Mouse (Mus musculus) thymus, postnatal 25 days (tissue): ENCODE results near the gene Olfr1265.

ENCODE experiments used
- DNase-seq: peaks from one replicate; pipeline ENCODE4 v3.0.0; 2022

The Olfr1265 gene

DNA sequence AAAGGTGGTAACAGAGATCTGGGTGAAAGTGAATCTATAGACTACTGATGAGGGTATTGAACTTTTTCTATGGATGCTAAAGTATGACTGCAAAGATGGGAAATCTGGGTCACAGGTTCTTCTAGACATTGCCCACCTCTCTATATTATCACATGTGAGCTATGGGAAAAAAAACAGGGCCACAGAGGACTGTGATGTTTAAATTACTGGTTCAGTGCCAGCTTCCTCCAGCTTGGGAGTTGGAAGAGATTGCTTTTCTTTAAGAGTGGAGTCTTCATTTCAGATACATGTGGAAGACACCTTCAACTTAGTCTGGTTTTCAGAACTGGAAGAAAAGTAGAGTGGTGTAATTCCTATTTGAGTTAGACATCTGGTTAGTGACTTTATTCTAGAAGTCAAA lies at the start of gene Olfr1265:
TSS of gene Olfr1265 (plus strand) at position 301 of the 400 bp plus-strand sequence.
- no peak for DNase-seq

DNA sequence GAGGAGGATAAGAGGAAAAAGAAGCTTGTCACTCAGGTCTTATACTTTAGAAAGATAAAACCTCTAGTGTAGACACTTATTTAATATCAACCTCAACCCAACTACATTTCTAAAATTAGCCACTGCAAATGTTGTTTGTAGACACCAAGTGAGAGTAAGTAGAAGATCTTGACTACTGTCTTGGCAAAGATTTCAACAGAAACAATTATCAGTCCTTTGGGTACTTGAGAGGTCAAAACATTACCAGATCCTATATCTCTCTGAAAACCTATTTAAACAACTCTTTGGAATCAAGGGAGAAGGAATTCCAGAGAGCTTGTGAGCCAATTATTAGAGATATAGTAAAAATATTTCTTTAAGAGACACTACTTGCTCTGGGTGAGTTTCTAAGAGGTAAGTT lies 44.2 kb upstream of the Olfr1265 start, which contains the start of gene Olfr1261:
TSS of gene Olfr1261 (plus strand) at position 301 of the 400 bp plus-strand sequence.
- DNase-seq: no peak

DNA sequence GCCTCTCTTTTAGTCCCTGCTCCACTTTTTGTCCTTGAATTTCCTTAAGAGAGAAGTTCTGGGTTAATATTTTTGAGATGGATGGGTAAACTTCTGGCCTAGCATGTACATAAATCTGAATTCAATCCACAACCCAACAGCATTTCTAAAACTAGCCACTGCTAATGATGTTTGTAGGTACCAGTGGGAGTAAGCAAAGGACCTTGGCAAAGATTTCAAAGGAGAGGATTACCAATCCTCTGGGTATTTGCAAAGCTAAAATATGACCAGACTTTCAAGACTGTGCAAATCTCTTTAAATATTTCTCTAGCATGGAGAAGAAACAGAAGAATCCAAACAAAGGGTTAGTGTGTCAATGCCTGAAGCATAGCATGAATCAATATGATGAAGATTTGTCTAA lies 35.3 kb upstream of the Olfr1265 start, which contains the start of gene Olfr1262:
TSS of gene Olfr1262 (plus strand) at position 301 of the 400 bp plus-strand sequence.
- DNase-seq: no peak

DNA sequence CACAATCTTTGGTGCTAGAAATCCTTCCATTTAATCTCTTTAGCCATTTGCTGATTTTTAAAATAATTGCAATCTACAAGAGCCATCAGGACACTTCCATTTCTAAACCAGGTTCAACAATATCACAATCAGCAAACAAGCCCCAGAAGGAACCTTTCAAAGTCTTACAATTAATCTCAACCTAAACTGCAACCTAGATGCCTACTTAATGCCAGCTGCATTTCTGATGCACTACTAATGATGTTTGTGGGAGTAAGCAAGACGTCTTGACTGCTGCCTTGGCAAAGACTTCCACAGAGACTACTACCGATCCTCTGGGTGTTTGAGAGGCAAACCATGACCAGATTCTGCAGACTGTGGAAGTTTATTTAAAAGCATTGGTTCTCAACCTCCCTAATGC lies 23.3 kb upstream of the Olfr1265 start, which contains the start of gene Olfr1263:
TSS of gene Olfr1263 (plus strand) at position 301 of the 400 bp plus-strand sequence.
- DNase-seq: no peak

DNA sequence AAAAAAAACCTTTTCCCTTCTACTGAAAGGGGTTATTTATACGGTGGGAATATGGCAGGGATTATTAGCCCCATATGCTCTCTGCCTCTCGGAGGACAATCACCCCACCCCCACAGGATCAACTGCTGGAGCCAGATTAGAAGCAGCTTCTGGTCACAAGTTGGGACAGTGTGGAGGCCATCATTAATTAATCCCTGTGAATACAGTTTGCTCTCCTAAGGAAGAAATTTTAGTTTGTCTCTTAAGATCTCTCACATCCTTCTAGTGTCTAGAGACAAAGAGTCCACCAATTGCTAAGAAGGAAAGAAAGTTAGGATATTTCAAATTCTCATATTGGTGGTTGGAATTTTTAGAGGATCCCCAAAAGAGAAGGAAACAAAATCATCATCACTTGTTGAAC lies 9.7 kb upstream of the Olfr1265 start, which contains the start of gene Olfr1264:
TSS of gene Olfr1264 (minus strand) at position 101 of the 400 bp plus-strand sequence.
- DNase-seq: no peak

DNA sequence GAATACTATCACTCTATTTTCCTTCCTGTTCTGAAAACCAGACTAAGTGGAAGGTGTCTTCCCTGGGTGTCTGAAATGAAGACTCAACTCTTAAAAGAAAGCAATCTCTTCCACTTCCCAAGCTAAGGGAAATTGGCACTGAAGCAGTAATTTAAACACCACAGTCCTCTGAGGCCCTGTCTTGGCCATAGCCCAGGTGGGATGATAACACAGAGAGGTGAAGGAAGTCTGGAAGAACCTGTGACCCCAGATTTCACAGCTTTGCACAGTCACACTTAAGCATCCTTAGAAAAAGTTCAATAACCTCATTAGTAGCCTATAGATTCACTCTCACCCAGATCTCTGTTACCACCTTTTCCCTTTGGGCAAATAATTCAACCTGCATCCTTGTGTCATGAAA lies 28.4 kb downstream of the Olfr1265 start, which contains the start of gene Olfr140:
TSS of gene Olfr140 (minus strand) at position 101 of the 400 bp plus-strand sequence.
- DNase-seq: no peak

DNA sequence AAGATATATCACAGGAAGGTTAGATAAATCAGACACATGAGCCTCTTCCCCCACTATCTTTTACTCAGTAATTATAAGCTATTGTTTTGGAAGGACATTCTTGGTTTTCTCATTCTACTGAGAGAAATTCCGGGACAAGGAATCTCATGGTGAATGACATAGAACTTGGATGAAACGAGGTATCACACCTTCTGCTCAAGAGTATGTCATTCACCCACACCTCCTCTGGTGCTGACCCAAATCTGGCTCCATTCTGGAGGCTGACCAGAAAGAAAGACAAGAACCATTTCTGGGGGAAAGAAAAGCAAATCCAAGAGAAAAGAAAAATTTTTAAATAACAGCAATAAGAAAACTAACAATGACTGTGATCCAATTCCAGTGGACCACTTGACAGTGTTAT lies 34.9 kb downstream of the Olfr1265 start:
- DNase-seq: no peak
